Mouse (Mus musculus): ENCODE data around the gene Fam234a. TPM values are rescaled to one million over a fixed set of nuclear protein-coding genes. Genes with fewer than 3 reads are reported as not detected.

Gene Fam234a
- polyA plus RNA-seq (2012; fragmentation: generic; extraction: Trizol) = 10 to 100 TPM; 36.2 to 94.1 TPM

DNA sequence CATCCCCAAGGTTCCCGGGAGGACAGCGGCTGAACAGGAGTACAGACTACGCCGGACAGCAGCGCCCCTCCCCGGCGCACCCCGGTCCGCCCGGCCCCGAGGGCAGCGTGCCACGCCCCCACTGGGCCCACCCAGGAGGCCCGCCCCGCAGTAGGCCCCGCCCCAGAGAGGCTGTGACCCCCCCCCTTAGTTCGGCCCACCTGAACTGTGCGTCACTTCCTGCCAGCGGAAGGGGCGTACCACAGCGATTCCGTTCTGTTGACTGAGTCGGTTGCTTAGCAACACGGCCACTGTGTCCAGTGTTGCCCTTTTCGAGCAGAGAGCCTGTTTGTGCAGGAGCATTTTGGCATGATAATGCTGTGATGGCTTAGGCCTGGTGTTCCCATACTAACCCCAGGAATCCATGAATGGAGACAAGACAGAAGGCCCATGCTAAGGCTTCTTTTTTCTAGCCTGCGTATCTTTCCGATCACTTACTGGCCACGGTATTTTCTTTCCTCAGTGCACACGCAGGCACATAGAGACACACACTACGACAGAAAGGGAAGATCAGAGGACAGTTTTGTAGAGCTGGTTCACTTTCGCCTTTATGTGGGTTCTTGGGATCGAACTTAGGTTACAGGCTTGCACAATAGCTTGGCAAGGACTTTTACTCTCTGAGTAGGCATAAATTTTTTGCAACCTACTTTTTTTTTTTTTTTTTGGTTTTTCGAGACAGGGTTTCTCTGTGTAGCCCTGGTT lies at the start of gene Fam234a:
TSS of gene Fam234a (minus strand) at position 142 of the 741 bp plus-strand sequence.

DNA sequence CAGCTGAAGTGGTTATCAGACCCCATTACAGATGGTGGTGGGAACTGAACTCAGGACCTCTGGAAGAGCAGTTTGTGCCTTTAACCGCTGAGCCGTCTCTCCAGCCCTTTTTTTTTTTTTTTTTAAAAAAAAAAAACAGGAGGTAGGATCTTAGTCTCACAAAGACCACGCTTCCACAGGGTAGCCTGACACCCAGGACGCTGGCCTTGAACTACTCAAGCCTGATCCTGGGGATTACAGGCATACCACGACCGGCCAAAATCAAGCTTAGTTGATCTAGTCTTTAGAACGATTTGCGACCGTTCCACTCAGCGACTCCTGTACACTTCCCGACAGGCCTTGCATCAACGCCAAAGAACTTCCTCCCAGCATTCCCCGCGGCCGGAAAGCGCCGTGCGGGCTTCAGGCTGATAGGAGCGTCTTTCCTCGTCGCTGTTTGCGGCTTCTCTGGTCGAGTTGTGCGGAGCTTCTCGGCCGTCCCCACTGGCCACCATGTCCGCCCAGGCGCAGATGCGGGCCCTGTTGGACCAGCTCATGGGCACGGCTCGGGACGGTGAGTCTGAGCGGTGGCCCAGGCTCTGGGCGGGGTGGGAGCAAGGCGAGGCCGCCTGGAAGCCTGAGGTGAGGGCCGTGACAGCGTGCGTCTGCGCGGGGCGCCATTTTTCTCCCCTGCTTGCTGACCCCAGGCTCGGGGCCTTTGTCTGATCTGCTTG lies 8.7 kb upstream of the Fam234a start, which contains the start of gene Luc7l:
TSS of gene Luc7l (plus strand) at position 358 of the 713 bp plus-strand sequence.

DNA sequence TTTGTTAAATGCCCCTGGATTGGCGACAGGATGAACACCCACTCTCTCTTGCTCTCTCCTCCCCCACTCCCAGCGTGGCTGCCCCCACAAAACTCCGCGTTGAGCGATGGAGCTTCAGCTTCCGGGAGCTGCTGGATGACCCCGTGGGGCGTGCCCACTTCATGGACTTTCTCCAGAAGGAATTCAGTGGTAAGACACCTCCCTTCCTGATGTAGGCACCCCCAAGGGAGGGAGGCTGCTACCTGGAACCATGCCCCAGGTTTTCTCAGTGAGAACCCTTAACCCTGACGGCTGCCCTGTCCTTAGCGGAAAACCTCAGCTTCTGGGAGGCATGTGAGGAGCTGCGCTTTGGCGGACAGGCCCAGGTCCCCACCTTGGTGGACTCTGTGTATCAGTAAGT lies 36.4 kb downstream of the Fam234a start, which contains the start of gene Arhgdig:
TSS of gene Arhgdig (minus strand) at position 101 of the 400 bp plus-strand sequence.

DNA sequence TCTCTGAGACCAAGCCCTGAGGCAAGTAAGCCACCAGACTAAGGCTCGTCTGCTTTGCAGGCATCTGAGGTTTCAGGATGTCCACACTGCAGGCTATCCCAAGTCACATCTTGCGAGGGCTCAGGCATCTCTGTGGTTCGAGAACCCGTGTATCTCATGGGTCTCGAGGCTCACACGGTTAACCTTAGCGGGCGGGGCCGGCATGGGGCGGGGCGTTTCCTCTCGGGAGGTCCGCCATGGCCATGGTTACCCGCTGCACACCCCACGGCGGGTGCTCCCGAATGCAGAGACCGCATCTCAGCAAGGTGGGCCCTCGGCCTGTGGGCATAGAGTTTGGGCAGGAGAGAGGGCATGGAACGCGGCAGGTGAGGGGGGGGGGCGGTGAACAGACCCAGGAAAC lies 41.3 kb downstream of the Fam234a start, which contains the start of gene Rgs11:
TSS of gene Rgs11 (plus strand) at position 215 of the 400 bp plus-strand sequence.

DNA sequence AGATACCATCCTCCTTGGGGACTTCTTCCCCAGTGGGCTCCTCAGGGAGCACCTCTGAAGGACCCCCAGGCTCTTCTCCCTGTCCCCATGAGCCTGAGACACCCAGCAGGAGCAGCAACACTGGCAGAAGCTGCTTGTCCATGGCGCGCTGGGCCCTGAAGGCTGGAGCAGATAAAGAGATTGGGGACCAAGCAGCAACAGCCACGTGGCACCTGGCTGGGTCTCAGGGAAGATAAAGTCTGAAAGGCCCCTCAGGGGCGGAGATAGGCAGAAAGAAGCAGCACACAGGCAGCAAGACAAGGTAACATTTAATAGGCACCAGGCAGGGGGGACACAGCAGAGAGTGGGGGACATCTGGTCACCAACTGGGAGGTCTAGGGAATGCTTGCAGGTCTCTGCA lies 45.1 kb downstream of the Fam234a start, which contains the start of gene Pdia2:
TSS of gene Pdia2 (minus strand) at position 196 of the 400 bp plus-strand sequence.

Other genes with a start within 250 kb of the Fam234a start
- gene Rab11fip3, start 174.7 kb downstream of the Fam234a start, polyA plus RNA-seq (2012; fragmentation: generic; extraction: Trizol) = 10 to 100 TPM in 1 of 2 experiments, 1 to 10 TPM in 1; 6.5 to 26.0 TPM
- 10 to 100 TPM in 1 of 2 experiments, 1 to 10 TPM in 1; 1.2 to 18.9 TPM for gene Decr2, start 153.9 kb downstream of the Fam234a start, polyA plus RNA-seq (2012; fragmentation: generic; extraction: Trizol)
- gene Nme4, start 148.6 kb downstream of the Fam234a start, polyA plus RNA-seq (2012; fragmentation: generic; extraction: Trizol) = 10 to 100 TPM; 49.6 to 54.8 TPM
- gene Tmem8, start 130.9 kb downstream of the Fam234a start, polyA plus RNA-seq (2012; fragmentation: generic; extraction: Trizol) = 10 to 100 TPM in 1 of 2 experiments, 1 to 10 TPM in 1; 3.2 to 11.1 TPM
- gene Mrpl28, start 120.7 kb downstream of the Fam234a start, polyA plus RNA-seq (2012; fragmentation: generic; extraction: Trizol) = 100 to 1,000 TPM; 206 to 383 TPM
- 10 to 100 TPM; 19.2 to 34.4 TPM for gene Axin1, start 105.6 kb downstream of the Fam234a start, polyA plus RNA-seq (2012; fragmentation: generic; extraction: Trizol)
- not detected for gene Pdia2, start 45.2 kb downstream of the Fam234a start, polyA plus RNA-seq (2012; fragmentation: generic; extraction: Trizol)
- under 1 TPM; 0.01 to 0.46 TPM for gene Rgs11, start 41.3 kb downstream of the Fam234a start, polyA plus RNA-seq (2012; fragmentation: generic; extraction: Trizol)
- gene Arhgdig, start 36.5 kb downstream of the Fam234a start, polyA plus RNA-seq (2012; fragmentation: generic; extraction: Trizol) = 1 to 10 TPM in 1 of 2 experiments, under 1 TPM in 1; 0.91 to 5.9 TPM
- gene Luc7l, start 8.7 kb upstream of the Fam234a start, polyA plus RNA-seq (2012; fragmentation: generic; extraction: Trizol) = 10 to 100 TPM; 21.1 to 35.8 TPM
- gene Neurl1b, start 170.6 kb upstream of the Fam234a start, polyA plus RNA-seq (2012; fragmentation: generic; extraction: Trizol) = 1 to 10 TPM in 1 of 2 experiments, under 1 TPM in 1; 0.76 to 4.9 TPM